Comparison of ENCODE assay signal across 8 mouse cellular contexts in the genomic region with DNA sequence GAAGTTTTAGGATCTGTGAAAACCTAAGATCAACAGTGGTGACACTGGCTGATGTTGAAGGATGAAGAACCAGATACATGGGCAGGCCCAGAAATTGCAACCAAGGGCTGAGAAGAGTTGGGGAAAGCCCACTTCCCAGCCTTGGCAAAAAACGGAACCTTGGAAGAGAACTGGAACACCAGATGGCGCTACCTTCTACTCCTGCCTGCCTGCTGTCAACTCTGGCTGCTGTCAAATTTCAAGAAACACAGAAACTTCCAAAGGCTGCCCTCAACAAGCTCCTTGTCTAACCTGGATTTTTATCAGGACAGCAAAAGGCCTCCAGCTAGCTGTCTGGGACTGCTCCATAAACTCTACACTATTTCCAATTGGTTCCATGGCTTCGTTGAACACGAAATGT. TPM values are rescaled to one million over a fixed set of nuclear protein-coding genes. Genes with fewer than 3 reads are reported as not detected.
A peak's percentile ranks its signal among the peaks of the same experiment; 100 is the strongest.
DNase-seq lines count a peak whose midpoint lies in the region; ATAC-seq and TF ChIP-seq lines count a peak whose summit lies in the region.

No protein-coding gene starts in this region.

- no peak overlapping the region for H3K9ac ChIP-seq in forebrain, embryonic 13.5 days
- H3K9ac ChIP-seq in hindbrain, embryonic 15.5 days, result no peak overlapping the region

- 9% methylated on average over 4 of the region's 4 CpGs for WGBS in bone marrow, adult 2 months
- 12% methylated on average over 4 of the region's 4 CpGs for WGBS in forebrain, embryonic 13.5 days
- 14% methylated on average over 4 of the region's 4 CpGs for WGBS in hindbrain, embryonic 15.5 days

- intact Hi-C loops in left cerebral cortex, adult 2 months (cut with DNase I), result loop anchor here (1.0 to 5.0 kb wide), 5 partner anchors 30 to 332 kb away; a partner anchor contains a TSS

- H3K9me3 ChIP-seq in forebrain, embryonic 13.5 days (replicated peaks), result no peaks in the 10 kb centered on the region
- no peaks in the 10 kb centered on the region for H3K9me3 ChIP-seq in hindbrain, embryonic 15.5 days

- no peak overlapping the region; the same call in 1 of the 2 replicates for H3K27ac ChIP-seq in bone marrow, adult 2 months (ENCODE audit: control insufficient read depth, insufficient read depth, low read depth, low read length, poor library complexity)
- H3K27ac ChIP-seq in forebrain, embryonic 13.5 days, result no peak overlapping the region
- H3K27ac ChIP-seq in hindbrain, embryonic 15.5 days (replicated peaks), result no peak overlapping the region
- no peak overlapping the region for H3K27ac ChIP-seq in left cerebral cortex, adult 2 months

- no peak for TF ChIP-seq POLR2A in bone marrow, adult 2 months (IDR thresholded peaks at IDR 0.05; ENCODE audit: borderline replicate concordance, control insufficient read depth, low read depth, low read length)

- peaks cover 1% of the 10 kb centered on the region; the same call in 1 of the 2 replicates for H3K4me1 ChIP-seq in bone marrow, adult 2 months (ENCODE audit: control insufficient read depth, insufficient read depth, low read length)
- peaks cover 6% of the 10 kb centered on the region for H3K4me1 ChIP-seq in forebrain, embryonic 13.5 days
- peaks cover 16% of the 10 kb centered on the region for H3K4me1 ChIP-seq in hindbrain, embryonic 15.5 days (replicated peaks)

- H3K4me2 ChIP-seq in forebrain, embryonic 13.5 days, result peak overlapping the region; percentile 95
- H3K4me2 ChIP-seq in hindbrain, embryonic 15.5 days, result peak overlapping the region; percentile 97

- no peaks in the 10 kb centered on the region for H3K36me3 ChIP-seq in forebrain, embryonic 13.5 days (ENCODE audit: poor library complexity, severe bottlenecking)
- no peaks in the 10 kb centered on the region for H3K36me3 ChIP-seq in hindbrain, embryonic 15.5 days

- peak overlapping the region; percentile 99 for H3K4me3 ChIP-seq in bone marrow, adult 2 months (replicated peaks; ENCODE audit: control insufficient read depth, low read depth, low read length)
- H3K4me3 ChIP-seq in forebrain, embryonic 13.5 days, result peak overlapping the region; percentile 81
- peak overlapping the region; percentile 86 for H3K4me3 ChIP-seq in hindbrain, embryonic 15.5 days
- peak overlapping the region; percentile 96 for H3K4me3 ChIP-seq in left cerebral cortex, adult 2 months

- no peak for ATAC-seq in forebrain, embryonic 13.5 days
- no peak for ATAC-seq in hindbrain, embryonic 15.5 days (ENCODE audit: low FRiP score, low read depth)

- H3K27me3 ChIP-seq in forebrain, embryonic 13.5 days, result peaks cover 14% of the 10 kb centered on the region
- H3K27me3 ChIP-seq in hindbrain, embryonic 15.5 days, result no peaks in the 10 kb centered on the region

- TF ChIP-seq CTCF in bone marrow, adult 2 months (IDR thresholded peaks at IDR 0.05; ENCODE audit: control insufficient read depth, insufficient read depth, low read length), result peak; percentile 70
- peak; percentile 77 for TF ChIP-seq CTCF in left cerebral cortex, adult 2 months (IDR thresholded peaks at IDR 0.05)

- peak; percentile 52 to 62 for DNase-seq in cerebellum, adult 18-20 months
- DNase-seq in cerebellum, adult 11 months, result no peak
- DNase-seq in left cerebral cortex, adult 2 months (ENCODE audit: extremely low spot score in 1 of 2, low spot score in 2 of 2), result peak; percentile 46 to 54
- DNase-seq in lung, postnatal 4 days, result peak; percentile 38 to 74
- peak; percentile 39 for DNase-seq in right cerebral cortex, postnatal 4 days

RNA-seq across cellular contexts. Expression of a gene that starts 1.1 kb away (rescaled TPM):
- 3.9 and 10.6 TPM in 2 replicates for polyA plus RNA-seq in bone marrow, adult 2 months (2011; ENCODE audit: insufficient read depth, insufficient read length, low replicate concordance, missing spikeins)
- polyA plus RNA-seq in forebrain, embryonic 13.5 days (2015; fragmentation: Nextera tagmentation; extraction: Ambion mirVana), result 8.5 and 9.4 TPM in 2 replicates
- polyA plus RNA-seq in hindbrain, embryonic 15.5 days (2015; fragmentation: Nextera tagmentation; extraction: Ambion mirVana), result 12.2 and 13.0 TPM in 2 replicates
- 10 to 100 TPM; 12.6 to 14.5 TPM for total RNA-seq in left cerebral cortex, adult 2 months (2021)

RNA-seq across cellular contexts. Expression of a gene that starts 19.4 kb away (rescaled TPM):
- polyA plus RNA-seq in bone marrow, adult 2 months (2011; ENCODE audit: insufficient read depth, insufficient read length, low replicate concordance, missing spikeins), result not detected in 2 replicates
- polyA plus RNA-seq in forebrain, embryonic 13.5 days (2015; fragmentation: Nextera tagmentation; extraction: Ambion mirVana), result 8.5 and 10.3 TPM in 2 replicates
- polyA plus RNA-seq in hindbrain, embryonic 15.5 days (2015; fragmentation: Nextera tagmentation; extraction: Ambion mirVana), result 15.6 and 16.9 TPM in 2 replicates
- 1 to 10 TPM; 4.2 to 4.7 TPM for total RNA-seq in left cerebral cortex, adult 2 months (2021)

RNA-seq across cellular contexts. Expression of a gene that starts 30.7 kb away (rescaled TPM):
- polyA plus RNA-seq in bone marrow, adult 2 months (2011; ENCODE audit: insufficient read depth, insufficient read length, low replicate concordance, missing spikeins), result 11.1 and 15.4 TPM in 2 replicates
- 26.3 and 30.0 TPM in 2 replicates for polyA plus RNA-seq in forebrain, embryonic 13.5 days (2015; fragmentation: Nextera tagmentation; extraction: Ambion mirVana)
- polyA plus RNA-seq in hindbrain, embryonic 15.5 days (2015; fragmentation: Nextera tagmentation; extraction: Ambion mirVana), result 35.3 and 43.6 TPM in 2 replicates
- 10 to 100 TPM; 25.5 to 26.8 TPM for total RNA-seq in left cerebral cortex, adult 2 months (2021)

RNA-seq across cellular contexts. Expression of a gene that starts 53.1 kb away (rescaled TPM):
- 4.1 and 6.3 TPM in 2 replicates for polyA plus RNA-seq in bone marrow, adult 2 months (2011; ENCODE audit: insufficient read depth, insufficient read length, low replicate concordance, missing spikeins)
- 7.2 and 9.5 TPM in 2 replicates for polyA plus RNA-seq in forebrain, embryonic 13.5 days (2015; fragmentation: Nextera tagmentation; extraction: Ambion mirVana)
- 9.3 and 10.7 TPM in 2 replicates for polyA plus RNA-seq in hindbrain, embryonic 15.5 days (2015; fragmentation: Nextera tagmentation; extraction: Ambion mirVana)
- total RNA-seq in left cerebral cortex, adult 2 months (2021), result 1 to 10 TPM; 2.0 to 4.7 TPM

RNA-seq across cellular contexts. Expression of a gene that starts 55.8 kb away (rescaled TPM):
- 4.4 and 20.8 TPM in 2 replicates for polyA plus RNA-seq in bone marrow, adult 2 months (2011; ENCODE audit: insufficient read depth, insufficient read length, low replicate concordance, missing spikeins)
- polyA plus RNA-seq in forebrain, embryonic 13.5 days (2015; fragmentation: Nextera tagmentation; extraction: Ambion mirVana), result 0.10 and 0.18 TPM in 2 replicates
- polyA plus RNA-seq in hindbrain, embryonic 15.5 days (2015; fragmentation: Nextera tagmentation; extraction: Ambion mirVana), result 0.41 and 0.56 TPM in 2 replicates
- total RNA-seq in left cerebral cortex, adult 2 months (2021), result 1 to 10 TPM; 4.8 to 5.0 TPM
